Mouse (Mus musculus): ENCODE data around the gene Grb2. TPM values are rescaled to one million over a fixed set of nuclear protein-coding genes. Genes with fewer than 3 reads are reported as not detected.

Grb2 gene
- polyA plus RNA-seq, 1 experiment from 2014 or later: 103 TPM

- Histone ChIP-seq H3K36me3 (peaks cover 17% of the 10 kb centered on the region), H3K9ac (peak overlapping the region; percentile 83), H3K27me3 (no peaks in the 10 kb centered on the region), H3K4me3 (peak overlapping the region; percentile 85), H3K27ac (peak overlapping the region; percentile 98), H3K4me2 (peak overlapping the region; percentile 93), H3K4me1 (replicated peaks) (peaks cover 34% of the 10 kb centered on the region), H3K9me3 (replicated peaks) (no peaks in the 10 kb centered on the region)
- peak; percentile 27; the same call in 1 of the 2 replicates for ATAC-seq (replicated peaks; ENCODE audit: insufficient number of reproducible peaks, insufficient read depth, low FRiP score, low read depth)
- WGBS: under 1% methylated on average over 13 of the region's 13 CpGs
These were observed 96.4 kb downstream of the Grb2 start for GRCm38 (mm10) chr11:115612059-115612409.

GRCm38 (mm10) chr11:115611173-115611572, 97.2 kb downstream of the Grb2 start:
- no peak for ATAC-seq (replicated peaks; ENCODE audit: insufficient number of reproducible peaks, insufficient read depth, low FRiP score, low read depth)
- H3K27me3 ChIP-seq: no peaks in the 10 kb centered on the region
- peaks cover 32% of the 10 kb centered on the region for H3K4me1 ChIP-seq (replicated peaks)
- H3K9ac ChIP-seq: no peak overlapping the region
- H3K9me3 ChIP-seq (replicated peaks): no peaks in the 10 kb centered on the region
- H3K4me3 ChIP-seq: no peak overlapping the region
- H3K4me2 ChIP-seq: no peak overlapping the region
- WGBS: 78% methylated on average over 6 of the region's 6 CpGs
- no peak overlapping the region for H3K27ac ChIP-seq
- H3K36me3 ChIP-seq: peaks cover 23% of the 10 kb centered on the region

GRCm38 (mm10) chr11:115609576-115609975, 98.8 kb downstream of the Grb2 start:
- H3K36me3 ChIP-seq: peaks cover 31% of the 10 kb centered on the region
- H3K4me2 ChIP-seq: no peak overlapping the region
- WGBS: 58% methylated on average over 3 of the region's 3 CpGs
- no peaks in the 10 kb centered on the region for H3K9me3 ChIP-seq (replicated peaks)
- H3K4me3 ChIP-seq: no peak overlapping the region
- peaks cover 30% of the 10 kb centered on the region for H3K4me1 ChIP-seq (replicated peaks)
- ATAC-seq (replicated peaks; ENCODE audit: insufficient number of reproducible peaks, insufficient read depth, low FRiP score, low read depth): no peak
- no peak overlapping the region for H3K27ac ChIP-seq
- H3K9ac ChIP-seq: no peak overlapping the region; the same call in 1 of the 2 replicates
- no peaks in the 10 kb centered on the region for H3K27me3 ChIP-seq

DNA sequence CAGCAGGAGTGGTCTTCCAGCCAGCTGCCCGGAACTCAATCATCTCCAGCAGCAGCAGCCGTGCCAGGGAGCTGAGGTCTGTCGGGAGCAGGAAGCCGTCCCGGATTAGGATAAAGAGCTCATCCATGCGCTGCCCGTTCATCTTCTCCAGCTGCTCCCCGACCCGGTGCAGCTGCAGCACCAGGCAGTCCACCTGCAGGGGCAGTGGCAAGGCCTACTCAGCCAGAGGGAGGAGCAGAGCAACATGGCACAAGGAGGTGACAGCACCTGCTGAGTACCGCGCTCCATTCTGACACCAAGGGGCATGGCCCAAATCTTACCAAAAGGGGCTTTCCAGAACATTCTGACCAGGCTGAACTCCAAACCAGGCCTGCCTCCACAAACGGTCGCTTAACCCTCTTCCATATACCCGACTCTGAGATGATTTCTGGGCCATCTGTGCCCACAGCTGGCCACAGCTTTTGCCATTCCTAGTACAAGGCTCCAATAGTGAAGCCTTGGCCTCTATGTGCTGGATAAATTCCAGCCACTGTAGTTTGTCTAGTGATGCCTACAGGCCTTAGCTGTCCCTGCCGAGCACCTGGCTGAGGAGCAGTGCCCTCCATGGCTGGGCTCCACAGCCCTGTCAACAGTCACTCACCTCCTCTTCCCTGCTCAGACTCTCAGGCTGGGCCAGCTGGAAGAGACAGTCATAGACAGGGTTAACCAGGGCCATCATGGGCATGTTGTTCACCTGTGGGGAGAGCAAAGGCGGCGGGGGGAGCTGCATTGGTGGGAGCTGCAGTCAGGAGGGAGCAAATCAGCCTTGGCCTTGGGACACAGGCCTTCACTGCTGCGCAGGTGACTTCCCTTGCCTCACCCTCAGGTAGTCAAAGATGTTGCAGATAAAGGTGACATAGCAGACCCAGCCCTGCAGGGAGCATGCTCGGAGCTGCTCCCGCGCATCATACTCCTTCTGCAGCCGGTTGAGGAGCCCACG, 99.7 kb downstream of the Grb2 start:
- H3K9ac ChIP-seq: no peak overlapping the region; the same call in 1 of the 2 replicates
- 81% methylated on average over 23 of the region's 23 CpGs for WGBS

DNA sequence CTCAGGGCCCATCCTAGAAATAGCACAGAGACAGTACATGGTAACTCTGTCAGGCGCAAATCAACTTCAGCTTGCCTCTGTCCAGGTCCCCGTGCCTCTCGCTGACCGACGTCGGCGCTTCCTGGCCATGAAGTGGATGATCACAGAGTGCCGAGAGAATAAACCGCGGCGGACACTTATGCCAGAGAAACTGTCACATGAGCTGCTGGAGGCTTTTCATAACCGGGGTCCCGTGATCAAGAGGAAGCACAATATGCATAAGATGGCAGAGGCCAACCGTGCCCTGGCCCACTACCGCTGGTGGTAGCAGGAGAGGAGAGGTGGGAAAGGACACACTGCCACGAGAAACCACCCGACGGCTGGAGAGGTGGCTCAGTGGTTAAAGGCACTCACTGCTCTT, 101.7 kb downstream of the Grb2 start:
- Histone ChIP-seq H3K9me3 (replicated peaks) (no peaks in the 10 kb centered on the region), H3K4me2 (no peak overlapping the region), H3K27ac (no peak overlapping the region), H3K9ac (no peak overlapping the region), H3K4me3 (no peak overlapping the region), H3K36me3 (peaks cover 31% of the 10 kb centered on the region), H3K27me3 (no peaks in the 10 kb centered on the region), H3K4me1 (replicated peaks) (peaks cover 28% of the 10 kb centered on the region)
- no peak for ATAC-seq (replicated peaks; ENCODE audit: insufficient number of reproducible peaks, insufficient read depth, low FRiP score, low read depth)
- 91% methylated on average over 18 of the region's 18 CpGs for WGBS

More for the DNA sequence above, 99.7 kb downstream of the Grb2 start:
- H3K27me3 ChIP-seq: no peaks in the 10 kb centered on the region
- peaks cover 31% of the 10 kb centered on the region for H3K36me3 ChIP-seq
- H3K4me3 ChIP-seq: no peak overlapping the region
- H3K4me2 ChIP-seq: no peak overlapping the region
- H3K9me3 ChIP-seq (replicated peaks): no peaks in the 10 kb centered on the region
- ATAC-seq (replicated peaks; ENCODE audit: insufficient number of reproducible peaks, insufficient read depth, low FRiP score, low read depth): no peak
- H3K27ac ChIP-seq: no peak overlapping the region
- H3K4me1 ChIP-seq (replicated peaks): peaks cover 24% of the 10 kb centered on the region

GRCm38 (mm10) chr11:115604304-115604696, 104.1 kb downstream of the Grb2 start:
- Histone ChIP-seq H3K4me2 (peak overlapping the region; percentile 94), H3K36me3 (peaks cover 31% of the 10 kb centered on the region), H3K9ac (peak overlapping the region; percentile 99), H3K9me3 (replicated peaks) (no peaks in the 10 kb centered on the region), H3K4me3 (peak overlapping the region; percentile 90), H3K4me1 (replicated peaks) (peaks cover 46% of the 10 kb centered on the region), H3K27ac (peak overlapping the region; percentile 93), H3K27me3 (no peaks in the 10 kb centered on the region)
- peak; percentile 19 for ATAC-seq (replicated peaks; ENCODE audit: insufficient number of reproducible peaks, insufficient read depth, low FRiP score, low read depth)
- under 1% methylated on average over 26 of the region's 26 CpGs for WGBS

- Histone ChIP-seq H3K9me3 (replicated peaks) (no peaks in the 10 kb centered on the region), H3K9ac (peak within 1 kb of the TSS; percentile 99), H3K36me3 (peaks cover 30% of the 10 kb centered on the region), H3K4me1 (replicated peaks) (peaks cover 46% of the 10 kb centered on the region), H3K27ac (peak within 1 kb of the TSS; percentile 93), H3K4me2 (peak within 1 kb of the TSS; percentile 94), H3K4me3 (peak within 1 kb of the TSS; percentile 90), H3K27me3 (no peaks in the 10 kb centered on the region)
- under 1% methylated on average over 85 of the region's 93 CpGs for WGBS
- peak; percentile 95 for ATAC-seq (replicated peaks; ENCODE audit: insufficient number of reproducible peaks, insufficient read depth, low FRiP score, low read depth)
These were observed 104.7 kb downstream of the Grb2 start, which contains the start of the genes Mrps7 and Gga3 for GRCm38 (mm10) chr11:115603476-115604303. Gene Mrps7, plus strand, starts transcription at chr11:115603925. Gene Gga3, minus strand, starts transcription at chr11:115604051.

DNA sequence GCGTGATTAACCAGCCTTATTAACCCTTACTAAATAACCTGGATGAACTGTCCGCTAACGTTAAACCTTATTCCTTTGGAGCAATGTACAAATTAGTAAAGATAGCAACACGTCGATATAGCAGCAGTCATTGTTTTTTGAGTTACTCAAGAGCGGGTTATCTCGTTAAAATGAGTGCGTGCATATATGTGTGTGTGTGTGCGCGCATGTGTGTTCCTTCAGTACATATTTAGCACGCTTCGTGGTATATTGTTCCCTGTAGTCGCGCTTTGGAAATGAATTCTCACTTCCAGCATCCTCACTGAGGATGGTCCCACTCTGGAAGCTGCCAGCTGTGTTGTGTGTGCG, 105.3 kb downstream of the Grb2 start:
- H3K4me1 ChIP-seq (replicated peaks): peaks cover 46% of the 10 kb centered on the region
- no peaks in the 10 kb centered on the region for H3K9me3 ChIP-seq (replicated peaks)
- ATAC-seq (replicated peaks; ENCODE audit: insufficient number of reproducible peaks, insufficient read depth, low FRiP score, low read depth): no peak
- peak overlapping the region; percentile 93 for H3K27ac ChIP-seq
- peak overlapping the region; percentile 90 for H3K4me3 ChIP-seq
- H3K27me3 ChIP-seq: no peaks in the 10 kb centered on the region
- 4% methylated on average over 15 of the region's 15 CpGs for WGBS
- H3K4me2 ChIP-seq: peak overlapping the region; percentile 94
- H3K9ac ChIP-seq: peak overlapping the region; percentile 99
- H3K36me3 ChIP-seq: peaks cover 27% of the 10 kb centered on the region

DNA sequence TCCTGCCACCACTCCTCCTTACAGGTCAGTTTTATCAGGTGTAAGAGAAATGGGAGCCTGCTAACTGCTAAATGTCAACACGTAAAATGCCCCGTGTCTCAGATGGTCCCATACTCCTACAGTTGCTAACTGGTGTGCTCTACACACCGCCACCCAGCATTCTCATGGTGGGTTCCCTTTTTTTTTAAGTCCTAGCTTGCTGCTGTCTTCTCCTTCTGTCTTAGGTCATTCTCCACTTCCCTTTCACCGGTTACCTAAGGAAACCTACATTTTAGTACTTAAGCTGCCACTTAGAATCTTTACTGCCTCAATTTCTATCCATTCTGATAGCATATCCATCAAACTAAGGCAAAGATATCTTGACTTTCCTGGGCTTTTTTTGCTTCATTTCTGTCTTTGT, 107.2 kb downstream of the Grb2 start:
- Histone ChIP-seq H3K9me3 (replicated peaks) (no peaks in the 10 kb centered on the region), H3K4me2 (no peak overlapping the region), H3K27ac (no peak overlapping the region), H3K4me3 (no peak overlapping the region), H3K4me1 (replicated peaks) (peaks cover 46% of the 10 kb centered on the region), H3K36me3 (peaks cover 20% of the 10 kb centered on the region), H3K9ac (no peak overlapping the region), H3K27me3 (no peaks in the 10 kb centered on the region)
- ATAC-seq (replicated peaks; ENCODE audit: insufficient number of reproducible peaks, insufficient read depth, low FRiP score, low read depth): no peak
- WGBS: 45% methylated on average over 4 of the region's 4 CpGs

GRCm38 (mm10) chr11:115600743-115601142, 107.7 kb downstream of the Grb2 start:
- WGBS: 85% methylated on average over 15 of the region's 15 CpGs
- Histone ChIP-seq H3K9ac (no peak overlapping the region), H3K9me3 (replicated peaks) (no peaks in the 10 kb centered on the region), H3K4me2 (no peak overlapping the region), H3K27me3 (no peaks in the 10 kb centered on the region), H3K4me1 (replicated peaks) (peaks cover 46% of the 10 kb centered on the region), H3K4me3 (no peak overlapping the region), H3K36me3 (peaks cover 17% of the 10 kb centered on the region), H3K27ac (no peak overlapping the region)
- no peak for ATAC-seq (replicated peaks; ENCODE audit: insufficient number of reproducible peaks, insufficient read depth, low FRiP score, low read depth)

GRCm38 (mm10) chr11:115599722-115600121, 108.7 kb downstream of the Grb2 start:
- ATAC-seq (replicated peaks; ENCODE audit: insufficient number of reproducible peaks, insufficient read depth, low FRiP score, low read depth): no peak
- Histone ChIP-seq H3K36me3 (peaks cover 22% of the 10 kb centered on the region), H3K4me3 (no peak overlapping the region), H3K9ac (no peak overlapping the region), H3K27ac (no peak overlapping the region), H3K4me1 (replicated peaks) (peaks cover 36% of the 10 kb centered on the region), H3K4me2 (no peak overlapping the region), H3K27me3 (no peaks in the 10 kb centered on the region), H3K9me3 (replicated peaks) (no peaks in the 10 kb centered on the region)
- 73% methylated on average over 7 of the region's 7 CpGs for WGBS

Data from heart, embryonic 15.5 days (tissue).